Mouse (Mus musculus) C2C12 (cell line): ENCODE measurements around the gene Cd3e.

Experiments
- CEBPB ChIP-seq: IDR thresholded peaks from one replicate; pipeline ENCODE4 v1.6.1; 2011; ENCODE audit warnings: low read depth, mild to moderate bottlenecking, control low read depth, moderate library complexity
- CTCF ChIP-seq: IDR thresholded peaks from one replicate; pipeline ENCODE4 v1.5.1; 2011; ENCODE audit not compliant: control insufficient read depth, insufficient read depth, insufficient read length
- FOSL1 ChIP-seq: IDR thresholded peaks from one replicate; pipeline ENCODE4 v1.8.0; 2011; ENCODE audit warnings: mild to moderate bottlenecking, low read length; ENCODE audit not compliant: poor library complexity, insufficient read depth, severe bottlenecking
- MAX ChIP-seq: IDR thresholded peaks from one replicate; pipeline ENCODE4 v1.6.1; 2011; ENCODE audit warnings: mild to moderate bottlenecking, control low read depth
- MYOD1 ChIP-seq: IDR thresholded peaks from one replicate; pipeline ENCODE4 v1.6.1; 2011; ENCODE audit warnings: low read depth; ENCODE audit not compliant: control insufficient read depth, insufficient read length
- MYOG ChIP-seq: IDR thresholded peaks from one replicate; pipeline ENCODE4 v1.6.1; 2011; ENCODE audit not compliant: control insufficient read depth, insufficient read length; ENCODE audit errors: extremely low read depth
- USF1 ChIP-seq: IDR thresholded peaks from one replicate; pipeline ENCODE4 v1.6.1; 2011; ENCODE audit warnings: low read depth, mild to moderate bottlenecking, control low read depth, moderate library complexity

- no peak for TF ChIP-seq CTCF
- TF ChIP-seq USF1, result no peak
- no peak for TF ChIP-seq MAX
- TF ChIP-seq CEBPB, result no peak
- no peak for TF ChIP-seq MYOD1
- TF ChIP-seq MYOG, result no peak
- no peak for TF ChIP-seq FOSL1
These were observed 9.2 kb downstream of the Cd3e start for GRCm38 (mm10) chr9:45000249-45000648.
